Mouse (Mus musculus): ENCODE results near the gene Apoc1. TPM values are rescaled to one million over a fixed set of nuclear protein-coding genes. Genes with fewer than 3 reads are reported as not detected.

Apoc1 gene
- polyA plus RNA-seq, 1 experiment: 17.3 TPM

DNA sequence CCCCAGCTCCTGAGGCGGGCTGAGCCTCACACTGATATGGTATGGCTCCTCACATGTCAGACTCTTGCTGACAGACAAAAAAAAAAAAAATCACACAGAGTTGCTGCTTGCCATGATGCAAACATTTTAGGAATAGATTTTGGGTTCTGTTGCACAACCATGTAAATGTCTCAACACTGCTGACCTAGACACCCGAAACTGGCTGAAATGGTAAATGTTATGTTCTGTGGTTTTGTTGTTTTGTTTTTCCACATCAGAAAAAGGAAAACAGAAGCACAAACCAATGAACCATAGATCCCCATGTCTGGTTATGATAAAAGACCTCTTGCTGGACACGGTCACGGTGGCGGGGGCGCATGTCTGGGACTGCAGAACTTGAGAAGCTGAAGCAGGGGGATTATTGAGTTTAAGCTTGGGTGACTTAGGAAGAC is 8.7 kb downstream of the Apoc1 start:
- Histone ChIP-seq H3K36me3 (ENCODE audit: control insufficient read depth, insufficient read depth, low read length) (no peaks in the 10 kb centered on the region), H3K27ac (ENCODE audit: control insufficient read depth, insufficient read depth, low read depth, low read length) (no peak overlapping the region), H3K4me1 (ENCODE audit: control insufficient read depth, insufficient read depth, low read length) (no peaks in the 10 kb centered on the region), H3K4me3 (ENCODE audit: control insufficient read depth, low read depth, low read length) (no peak overlapping the region), H3K27me3 (ENCODE audit: control insufficient read depth, insufficient read depth, low read length) (no peaks in the 10 kb centered on the region)
- no peak for TF ChIP-seq CTCF (IDR thresholded peaks at IDR 0.05; ENCODE audit: control insufficient read depth, insufficient read depth, insufficient replicate concordance, low read depth, low read length)
- no peak for TF ChIP-seq POLR2A (IDR thresholded peaks at IDR 0.05; ENCODE audit: control insufficient read depth, low read depth, low read length)

DNA sequence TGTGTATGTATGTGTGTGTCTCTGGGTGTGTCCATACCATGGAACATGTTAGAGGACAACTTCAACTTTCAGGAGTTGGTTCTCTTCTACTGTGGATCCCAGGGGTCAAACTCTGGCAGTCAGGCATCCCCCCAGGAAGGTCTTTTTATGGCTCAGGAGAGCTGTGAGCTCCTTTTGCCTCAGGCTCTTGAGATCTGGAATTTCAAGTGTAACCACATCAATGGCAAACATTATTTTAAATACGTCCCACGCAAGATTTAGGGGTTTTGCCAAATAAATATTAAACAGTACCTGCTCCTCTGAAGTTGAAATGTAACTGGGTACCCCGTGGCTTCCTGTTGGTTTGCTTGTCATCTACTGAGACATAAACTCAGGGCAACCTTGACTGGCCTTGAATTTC is 9.5 kb downstream of the Apoc1 start:
- Histone ChIP-seq H3K27ac (ENCODE audit: control insufficient read depth, insufficient read depth, low read depth, low read length) (no peak overlapping the region), H3K27me3 (ENCODE audit: control insufficient read depth, insufficient read depth, low read length) (no peaks in the 10 kb centered on the region)
- TF ChIP-seq POLR2A (IDR thresholded peaks at IDR 0.05; ENCODE audit: control insufficient read depth, low read depth, low read length): no peak
- no peak for TF ChIP-seq CTCF (IDR thresholded peaks at IDR 0.05; ENCODE audit: control insufficient read depth, insufficient read depth, insufficient replicate concordance, low read depth, low read length)

DNA sequence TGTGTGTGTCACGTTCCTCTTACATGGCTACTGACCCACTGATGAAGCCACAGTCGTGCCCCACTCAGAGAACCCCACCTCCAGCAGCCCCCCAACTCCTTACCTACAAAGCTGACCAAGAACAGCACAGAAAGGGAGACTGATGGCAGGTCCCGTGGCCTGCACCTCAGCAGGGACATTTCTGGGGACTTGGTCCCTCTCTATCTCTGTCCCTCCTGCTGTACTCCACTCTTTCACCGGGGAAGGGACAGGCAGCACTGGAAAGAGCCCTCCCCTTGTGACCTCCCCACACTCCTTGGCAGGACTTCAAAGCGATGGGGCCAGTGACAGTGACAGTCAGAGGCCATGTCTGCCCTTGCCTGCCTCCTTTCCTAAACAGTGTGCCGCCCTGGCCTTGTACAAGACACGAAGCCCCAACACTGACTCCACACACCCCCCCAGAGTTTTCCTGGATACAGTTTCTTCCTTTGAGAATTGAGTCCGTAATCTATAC is 11.2 kb downstream of the Apoc1 start, which contains the start of the genes Gm44805 and Apoc4:
Gene Gm44805 (minus strand): TSS at position 222 of the 493 bp plus-strand sequence.
Gene Apoc4 (minus strand): TSS at position 278 of the 493 bp plus-strand sequence.
- H3K27me3 ChIP-seq (ENCODE audit: control insufficient read depth, insufficient read depth, low read length): no peaks in the 10 kb centered on the region
- H3K36me3 ChIP-seq (ENCODE audit: control insufficient read depth, insufficient read depth, low read length): no peaks in the 10 kb centered on the region
- no peaks in the 10 kb centered on the region for H3K4me1 ChIP-seq (ENCODE audit: control insufficient read depth, insufficient read depth, low read length)
- TF ChIP-seq CTCF (IDR thresholded peaks at IDR 0.05; ENCODE audit: control insufficient read depth, insufficient read depth, insufficient replicate concordance, low read depth, low read length) (no peak), POLR2A (IDR thresholded peaks at IDR 0.05; ENCODE audit: control insufficient read depth, low read depth, low read length) (no peak)
- H3K4me3 ChIP-seq (ENCODE audit: control insufficient read depth, low read depth, low read length): no peak within 1 kb of the TSS
- H3K27ac ChIP-seq (ENCODE audit: control insufficient read depth, insufficient read depth, low read depth, low read length): no peak within 1 kb of the TSS

More for the DNA sequence above, 9.5 kb downstream of the Apoc1 start:
- no peaks in the 10 kb centered on the region for H3K36me3 ChIP-seq (ENCODE audit: control insufficient read depth, insufficient read depth, low read length)
- no peaks in the 10 kb centered on the region for H3K4me1 ChIP-seq (ENCODE audit: control insufficient read depth, insufficient read depth, low read length)
- H3K4me3 ChIP-seq (ENCODE audit: control insufficient read depth, low read depth, low read length): no peak overlapping the region

DNA sequence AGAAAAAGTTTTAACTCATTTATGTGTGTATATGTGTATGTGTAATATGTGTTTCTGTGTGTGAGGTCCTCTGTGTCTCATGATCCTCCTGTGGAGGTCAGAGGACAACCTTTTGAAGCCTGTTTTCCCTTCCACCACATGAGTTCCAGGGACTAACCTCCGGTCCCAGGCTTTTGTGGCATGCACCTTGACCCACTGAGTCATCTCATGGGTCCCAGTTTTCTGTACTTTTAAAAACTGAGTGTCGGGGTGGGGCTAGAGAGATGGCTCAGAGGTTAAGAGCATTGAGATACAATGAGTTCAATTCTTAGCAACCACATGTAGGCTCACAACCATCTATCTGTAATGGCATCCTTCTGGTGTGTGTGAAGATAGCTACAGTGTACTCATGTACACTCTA is 11.8 kb downstream of the Apoc1 start:
- no peaks in the 10 kb centered on the region for H3K36me3 ChIP-seq (ENCODE audit: control insufficient read depth, insufficient read depth, low read length)
- TF ChIP-seq POLR2A (IDR thresholded peaks at IDR 0.05; ENCODE audit: control insufficient read depth, low read depth, low read length): no peak
- TF ChIP-seq CTCF (IDR thresholded peaks at IDR 0.05; ENCODE audit: control insufficient read depth, insufficient read depth, insufficient replicate concordance, low read depth, low read length): no peak
- no peaks in the 10 kb centered on the region for H3K4me1 ChIP-seq (ENCODE audit: control insufficient read depth, insufficient read depth, low read length)

DNA sequence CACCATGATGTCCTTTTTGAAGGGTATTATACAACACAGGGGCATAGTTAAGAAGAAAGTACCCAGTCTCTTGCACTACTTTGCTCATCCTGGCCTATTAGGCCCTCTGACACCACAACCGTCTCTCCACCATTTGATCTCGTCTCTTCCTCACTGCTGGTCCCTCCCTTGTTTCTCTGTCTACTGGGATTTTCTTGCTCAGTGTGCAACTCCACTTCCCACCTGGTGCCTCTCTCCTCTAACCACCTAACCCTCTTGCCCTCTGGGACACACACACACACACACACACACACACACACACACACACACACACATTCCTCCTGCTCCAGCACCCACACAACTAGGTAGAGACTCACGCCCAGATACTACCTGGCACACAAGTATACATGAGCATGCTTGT is 13.6 kb downstream of the Apoc1 start:
- Histone ChIP-seq H3K4me1 (ENCODE audit: control insufficient read depth, insufficient read depth, low read length) (no peaks in the 10 kb centered on the region), H3K4me3 (ENCODE audit: control insufficient read depth, low read depth, low read length) (no peak overlapping the region), H3K27me3 (ENCODE audit: control insufficient read depth, insufficient read depth, low read length) (no peaks in the 10 kb centered on the region), H3K36me3 (ENCODE audit: control insufficient read depth, insufficient read depth, low read length) (no peaks in the 10 kb centered on the region), H3K27ac (ENCODE audit: control insufficient read depth, insufficient read depth, low read depth, low read length) (no peak overlapping the region)
- no peak for TF ChIP-seq POLR2A (IDR thresholded peaks at IDR 0.05; ENCODE audit: control insufficient read depth, low read depth, low read length)

More for the DNA sequence above, 11.8 kb downstream of the Apoc1 start:
- no peak overlapping the region for H3K27ac ChIP-seq (ENCODE audit: control insufficient read depth, insufficient read depth, low read depth, low read length)
- no peak overlapping the region for H3K4me3 ChIP-seq (ENCODE audit: control insufficient read depth, low read depth, low read length)
- H3K27me3 ChIP-seq (ENCODE audit: control insufficient read depth, insufficient read depth, low read length): no peaks in the 10 kb centered on the region

DNA sequence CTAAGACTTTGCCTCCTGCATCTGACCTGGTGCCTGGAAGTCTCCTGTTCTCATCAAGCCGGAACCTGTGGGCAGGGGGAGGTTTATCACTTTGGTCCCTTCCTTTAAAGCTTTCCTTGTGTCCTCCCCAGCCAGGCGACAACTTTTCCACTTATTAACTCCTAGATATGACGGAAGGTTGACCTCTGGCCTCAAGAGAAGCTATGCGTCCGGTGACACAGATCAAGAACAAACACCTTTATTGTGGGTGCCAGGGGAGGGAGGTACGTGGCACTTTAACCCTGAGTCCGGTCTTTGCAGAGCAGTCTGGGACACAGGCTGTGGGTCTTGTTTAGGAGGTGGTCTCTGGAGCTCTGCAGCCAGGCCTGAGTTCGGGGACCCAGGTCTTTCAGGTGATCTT is 14.6 kb downstream of the Apoc1 start, which contains the start of gene Apoc2:
Gene Apoc2 (minus strand): TSS at position 70 of the 400 bp plus-strand sequence.
- TF ChIP-seq CTCF (IDR thresholded peaks at IDR 0.05; ENCODE audit: control insufficient read depth, insufficient read depth, insufficient replicate concordance, low read depth, low read length) (no peak), POLR2A (IDR thresholded peaks at IDR 0.05; ENCODE audit: control insufficient read depth, low read depth, low read length) (no peak)
- Histone ChIP-seq H3K4me3 (ENCODE audit: control insufficient read depth, low read depth, low read length) (no peak within 1 kb of the TSS), H3K27me3 (ENCODE audit: control insufficient read depth, insufficient read depth, low read length) (no peaks in the 10 kb centered on the region), H3K4me1 (ENCODE audit: control insufficient read depth, insufficient read depth, low read length) (no peaks in the 10 kb centered on the region), H3K27ac (ENCODE audit: control insufficient read depth, insufficient read depth, low read depth, low read length) (no peak within 1 kb of the TSS), H3K36me3 (ENCODE audit: control insufficient read depth, insufficient read depth, low read length) (no peaks in the 10 kb centered on the region)

DNA sequence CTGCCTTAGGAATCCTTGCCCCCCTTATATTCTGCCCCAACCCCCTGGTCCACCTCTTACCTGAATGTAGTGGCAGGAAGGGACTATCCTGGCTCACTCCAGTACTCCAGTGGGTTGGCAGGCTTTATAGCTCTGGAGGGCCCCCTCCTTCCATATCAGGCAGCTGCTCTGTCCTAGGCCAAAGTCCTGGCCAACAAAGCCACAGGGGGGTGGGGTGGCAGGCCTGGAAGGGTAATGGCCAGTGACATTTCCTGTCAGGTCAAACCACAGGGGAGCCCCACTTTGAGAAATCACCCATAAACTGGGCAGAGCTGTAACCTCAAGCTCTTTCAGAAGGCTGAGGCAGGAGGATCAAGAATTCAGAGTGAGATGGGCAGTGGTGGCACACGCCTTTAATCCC is 15.8 kb downstream of the Apoc1 start:
- Histone ChIP-seq H3K27me3 (ENCODE audit: control insufficient read depth, insufficient read depth, low read length) (no peaks in the 10 kb centered on the region), H3K4me3 (ENCODE audit: control insufficient read depth, low read depth, low read length) (no peak overlapping the region), H3K36me3 (ENCODE audit: control insufficient read depth, insufficient read depth, low read length) (no peaks in the 10 kb centered on the region), H3K27ac (ENCODE audit: control insufficient read depth, insufficient read depth, low read depth, low read length) (no peak overlapping the region), H3K4me1 (ENCODE audit: control insufficient read depth, insufficient read depth, low read length) (no peaks in the 10 kb centered on the region)
- TF ChIP-seq POLR2A (IDR thresholded peaks at IDR 0.05; ENCODE audit: control insufficient read depth, low read depth, low read length): no peak
- no peak for TF ChIP-seq CTCF (IDR thresholded peaks at IDR 0.05; ENCODE audit: control insufficient read depth, insufficient read depth, insufficient replicate concordance, low read depth, low read length)

DNA sequence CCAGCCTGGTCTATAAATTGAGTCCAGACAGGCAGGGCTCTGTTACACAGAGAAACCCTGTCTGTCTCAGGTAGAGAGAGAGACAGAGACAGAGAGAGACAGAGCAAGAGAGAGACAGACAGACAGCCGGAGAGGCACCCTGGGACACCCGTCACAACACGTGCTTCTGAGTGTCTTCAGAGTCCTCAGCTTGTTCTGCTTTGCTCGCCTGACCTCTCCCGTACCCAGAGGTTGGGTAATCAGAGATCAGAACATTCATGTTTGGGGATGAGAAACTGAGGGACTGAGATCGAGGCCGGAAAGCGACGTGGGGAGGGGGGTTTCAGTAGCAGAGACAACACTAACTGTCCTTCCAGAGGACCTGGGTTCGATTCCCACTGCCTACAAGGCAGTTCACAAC is 16.6 kb downstream of the Apoc1 start:
- H3K27ac ChIP-seq (ENCODE audit: control insufficient read depth, insufficient read depth, low read depth, low read length): no peak overlapping the region
- no peaks in the 10 kb centered on the region for H3K36me3 ChIP-seq (ENCODE audit: control insufficient read depth, insufficient read depth, low read length)
- H3K27me3 ChIP-seq (ENCODE audit: control insufficient read depth, insufficient read depth, low read length): no peaks in the 10 kb centered on the region
- no peak for TF ChIP-seq POLR2A (IDR thresholded peaks at IDR 0.05; ENCODE audit: control insufficient read depth, low read depth, low read length)
- no peak for TF ChIP-seq CTCF (IDR thresholded peaks at IDR 0.05; ENCODE audit: control insufficient read depth, insufficient read depth, insufficient replicate concordance, low read depth, low read length)
- H3K4me3 ChIP-seq (ENCODE audit: control insufficient read depth, low read depth, low read length): no peak overlapping the region
- no peaks in the 10 kb centered on the region for H3K4me1 ChIP-seq (ENCODE audit: control insufficient read depth, insufficient read depth, low read length)

Measured in testis, adult 2 months (tissue).